Mouse (Mus musculus) c-Kit-positive CD71-negative TER-119-negative erythroid progenitor cells, embryonic 14.5 days (primary cell): ENCODE results near the gene Gm7980.
"Not testable (repeated sequence)": the region's sequence is repeated elsewhere in the genome, so short reads cannot be mapped to it uniquely, and the experiment has no call there.

Experiments used
- DNase-seq: peaks from one replicate; pipeline ENCODE4 v3.0.0-alpha.2; 2013; ENCODE audit warnings: low read depth

Gm7980 gene

DNA sequence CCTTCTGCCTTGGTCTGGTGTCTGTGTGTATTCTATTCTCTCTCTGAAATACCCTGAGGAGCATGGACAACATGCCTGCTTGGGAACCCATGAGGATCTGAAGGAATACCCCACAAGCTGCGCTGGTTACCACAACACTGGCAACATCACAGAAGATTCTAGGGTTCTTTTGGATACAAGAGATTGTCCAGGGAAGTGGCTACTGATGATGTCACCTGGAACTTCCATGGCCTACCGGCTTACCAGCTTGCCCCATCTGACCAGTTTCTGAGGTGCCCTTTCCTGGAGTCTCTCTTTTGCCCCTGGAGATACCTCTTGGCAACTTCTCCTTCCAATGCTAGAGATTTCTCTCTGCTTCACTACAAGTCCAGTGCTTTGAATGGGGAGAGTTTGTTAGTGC, at the start of gene Gm7980:
Gene Gm7980 (minus strand): TSS at position 101 of the 400 bp plus-strand sequence.
- not testable (repeated sequence) for DNase-seq

DNA sequence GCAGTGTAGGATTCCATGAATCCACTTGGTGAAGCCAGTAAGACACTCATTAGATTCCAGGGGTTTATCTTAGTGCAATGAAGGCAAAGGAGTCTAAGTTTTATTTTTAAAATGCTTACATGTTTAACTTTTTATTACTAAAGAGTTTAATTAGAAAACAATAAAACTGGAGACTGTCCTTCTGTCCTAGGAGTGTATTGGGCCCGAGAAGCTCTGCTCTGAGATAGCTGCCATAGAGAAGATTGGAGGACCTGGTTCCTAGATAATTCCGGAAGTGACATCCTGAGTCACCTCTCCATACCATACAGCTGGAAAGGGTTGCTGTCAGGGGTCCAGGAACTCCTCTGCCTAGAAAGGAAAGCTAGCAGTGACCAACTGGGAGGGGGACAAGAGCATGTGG, 36.6 kb upstream of the Gm7980 start, which contains the start of gene 1700024B05Rik:
Gene 1700024B05Rik (plus strand): TSS at position 301 of the 400 bp plus-strand sequence.
- DNase-seq: not testable (repeated sequence)

DNA sequence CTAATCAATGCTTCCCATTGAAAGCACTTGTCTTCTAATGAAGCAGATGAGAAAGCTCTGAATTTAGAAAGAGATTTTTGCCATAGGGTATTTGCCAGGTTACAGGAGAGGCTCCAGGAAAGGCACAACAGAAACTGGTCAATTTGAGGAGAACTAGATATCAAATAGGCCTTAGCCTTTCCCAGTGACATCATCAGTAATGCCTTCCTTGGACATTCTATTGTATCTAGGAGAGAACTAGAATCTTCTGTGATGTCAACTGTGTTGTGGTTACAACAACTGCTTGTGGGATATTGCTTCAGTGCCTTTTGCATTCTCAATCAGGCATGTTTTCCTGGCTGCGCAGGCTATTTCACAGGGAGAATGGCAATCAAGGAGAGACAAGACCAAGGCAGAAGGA, 17.6 kb upstream of the Gm7980 start, which contains the start of gene 1700049E17Rik1:
Gene 1700049E17Rik1 (plus strand): TSS at position 301 of the 400 bp plus-strand sequence.
- not testable (repeated sequence) for DNase-seq
